Mouse (Mus musculus) heart, postnatal 0 days (tissue): ENCODE data around the gene Rora. TPM values are rescaled to one million over a fixed set of nuclear protein-coding genes. Genes with fewer than 3 reads are reported as not detected.
"Not testable (repeated sequence)": the region's sequence is repeated elsewhere in the genome, so short reads cannot be mapped to it uniquely, and the experiment has no call there.

Experiments used
- ATAC-seq: fragments of 200-750 bp; cut with Nextera tagmentation; 2 replicates; pipeline ENCODE4 v1.8.0; 2017; ENCODE audit warnings: low read depth, moderate number of reproducible peaks, moderate library complexity; ENCODE audit not compliant: insufficient read depth
- DNase-seq: peaks from one replicate; pipeline ENCODE4 v3.0.0-alpha.2; 2016; ENCODE audit warnings: low spot score
- H3K27ac ChIP-seq: fragments of 300-500 bp; sonication (generic); 2 replicates; pipeline ENCODE4 v1.5.1; 2014; ENCODE audit warnings: low read depth, mild to moderate bottlenecking
- H3K27me3 ChIP-seq: fragments of 300-500 bp; sonication (generic); 2 replicates; pipeline ENCODE4 v1.6.1; 2014; ENCODE audit warnings: low read length, mixed read lengths; ENCODE audit not compliant: control insufficient read depth, insufficient read depth
- H3K36me3 ChIP-seq: fragments of 300-500 bp; sonication (generic); replicated peaks from 2 replicates; pipeline ENCODE4 v1.6.1; 2014; ENCODE audit warnings: low read length, mixed read lengths; ENCODE audit not compliant: control insufficient read depth, insufficient read depth
- H3K4me1 ChIP-seq: fragments of 300-500 bp; sonication (generic); 2 replicates; pipeline ENCODE4 v1.6.1; 2014; ENCODE audit warnings: antibody characterized with exemption; ENCODE audit not compliant: control insufficient read depth, insufficient read depth
- H3K4me2 ChIP-seq: fragments of 300-500 bp; sonication (generic); 2 replicates; pipeline ENCODE4 v1.6.1; 2014; ENCODE audit warnings: low read depth, mild to moderate bottlenecking, low read length, moderate library complexity
- H3K4me3 ChIP-seq: fragments of 300-500 bp; sonication (generic); 2 replicates; pipeline ENCODE4 v1.5.1; 2014; ENCODE audit warnings: low read depth, low read length
- H3K9ac ChIP-seq: fragments of 300-500 bp; sonication (generic); replicated peaks from 2 replicates; pipeline ENCODE4 v1.6.1; 2014; ENCODE audit warnings: low read depth, low read length, mixed read lengths
- H3K9me3 ChIP-seq: fragments of 300-500 bp; sonication (generic); replicated peaks from 2 replicates; pipeline ENCODE4 v1.6.1; 2016; ENCODE audit warnings: low read length; ENCODE audit not compliant: control insufficient read depth
- CTCF ChIP-seq: IDR thresholded peaks from 2 replicates; pipeline ENCODE4 v1.5.1; 2016; ENCODE audit warnings: antibody characterized with exemption, control low read depth, low read depth
- EP300 ChIP-seq: IDR thresholded peaks from 2 replicates; pipeline ENCODE4 v1.6.1; 2016; ENCODE audit warnings: antibody characterized with exemption, low read depth
- WGBS: fragments of 180-500 bp; shearing (Covaris S2); extraction: QIAGEN DNeasy Blood & Tissue Kit; methylation state at CpG from one replicate; pipeline ENCODE4 v1.1.7; 2014; 5-methylcytosine and 5-hydroxymethylcytosine counted together
- polyA plus RNA-seq: library from polyadenylated mRNA; unstranded; fragments of >200 nt; fragmentation: Nextera tagmentation; extraction: Ambion mirVana; gene quantifications from 2 replicates; pipeline ENCODE4 v1.2.1, GENCODE M21; 2015
- total RNA-seq: library from RNA; depleted of rRNA; stranded (reverse); fragments of >200 nt; gene quantifications from 2 replicates; pipeline ENCODE4 v1.2.3, GENCODE M21; 2014; ENCODE audit warnings: low replicate concordance

Gene Rora
- total and polyA plus RNA-seq, 2 experiments from 2014 or later: 7.9 to 9.8 TPM

GRCm38 (mm10) chr9:69092119-69093013 is 438.8 kb downstream of the Rora start:
- DNase-seq (peak; percentile 82), ATAC-seq (peak; percentile 85)
- peak overlapping the region; percentile 63 for H3K27ac ChIP-seq
- no peak for TF ChIP-seq EP300
- no peak for TF ChIP-seq CTCF
- peaks cover 14% of the 10 kb centered on the region for H3K4me1 ChIP-seq
- 42% methylated on average over 15 of the region's 15 CpGs for WGBS
- no peaks in the 10 kb centered on the region for H3K9me3 ChIP-seq
- no peaks in the 10 kb centered on the region for H3K27me3 ChIP-seq
- no peak overlapping the region for H3K9ac ChIP-seq
- no peak overlapping the region for H3K4me3 ChIP-seq
- H3K4me2 ChIP-seq: peak overlapping the region; percentile 25; the same call in 1 of the 2 replicates
- H3K36me3 ChIP-seq: no peaks in the 10 kb centered on the region

GRCm38 (mm10) chr9:69100153-69100756 is 446.7 kb downstream of the Rora start:
- H3K4me1 ChIP-seq, H3K27me3 ChIP-seq, H3K9me3 ChIP-seq, DNase-seq, H3K9ac ChIP-seq, H3K27ac ChIP-seq, H3K4me2 ChIP-seq, ATAC-seq, H3K4me3 ChIP-seq, H3K36me3 ChIP-seq: not testable (repeated sequence)
- 96% methylated on average over 5 of the region's 5 CpGs for WGBS

GRCm38 (mm10) chr9:69104321-69104720 is 450.7 kb downstream of the Rora start:
- H3K4me3 ChIP-seq: no peak overlapping the region
- no peaks in the 10 kb centered on the region for H3K4me1 ChIP-seq
- H3K27me3 ChIP-seq: no peaks in the 10 kb centered on the region
- no peaks in the 10 kb centered on the region for H3K36me3 ChIP-seq
- H3K4me2 ChIP-seq: no peak overlapping the region
- TF ChIP-seq EP300 (no peak), CTCF (no peak)
- no peak overlapping the region for H3K9ac ChIP-seq
- no peak for ATAC-seq
- H3K9me3 ChIP-seq: no peaks in the 10 kb centered on the region
- no peak for DNase-seq
- H3K27ac ChIP-seq: no peak overlapping the region
- WGBS: 68% methylated on average over 5 of the region's 5 CpGs

- Histone ChIP-seq H3K4me3 (no peak overlapping the region), H3K4me2 (no peak overlapping the region), H3K9me3 (no peaks in the 10 kb centered on the region), H3K27me3 (no peaks in the 10 kb centered on the region), H3K27ac (no peak overlapping the region), H3K9ac (no peak overlapping the region), H3K36me3 (no peaks in the 10 kb centered on the region), H3K4me1 (no peaks in the 10 kb centered on the region)
- TF ChIP-seq CTCF: no peak
- no peak for TF ChIP-seq EP300
- 87% methylated on average over 2 of the region's 2 CpGs for WGBS
- DNase-seq (no peak), ATAC-seq (no peak)
Observed at GRCm38 (mm10) chr9:69109618-69110300, 456.2 kb downstream of the Rora start.

GRCm38 (mm10) chr9:69110301-69110674 is 456.7 kb downstream of the Rora start:
- TF ChIP-seq CTCF (no peak), EP300 (no peak)
- no peak for ATAC-seq
- whole genome bisulfite sequencing: 63% methylated on average over 5 of the region's 5 CpGs
- H3K4me2 ChIP-seq: no peak overlapping the region
- H3K36me3 ChIP-seq: no peaks in the 10 kb centered on the region
- H3K9me3 ChIP-seq: no peaks in the 10 kb centered on the region
- H3K27me3 ChIP-seq: no peaks in the 10 kb centered on the region
- H3K4me1 ChIP-seq: no peaks in the 10 kb centered on the region
- no peak for DNase-seq
- H3K27ac ChIP-seq: no peak overlapping the region
- no peak overlapping the region for H3K4me3 ChIP-seq
- no peak overlapping the region for H3K9ac ChIP-seq
